Mouse (Mus musculus) heart, adult 18-20 months (tissue): ENCODE measurements around the gene Cbwd1. TPM values are rescaled to one million over a fixed set of nuclear protein-coding genes. Genes with fewer than 3 reads are reported as not detected.
"Not testable (repeated sequence)": the region's sequence is repeated elsewhere in the genome, so short reads cannot be mapped to it uniquely, and the experiment has no call there.

Experiments
- DNase-seq, 2 experiments: peaks; one replicate each; pipeline ENCODE4 v3.0.0; 2021 to 2022; ENCODE audit warnings: mixed read lengths in 1 of 2
- microRNA-seq, 2 experiments: library from miRNA; unstranded; fragments of <30 nt; microRNA quantifications; one replicate each; pipeline ENCODE4 v1.2.0; 2022
- total RNA-seq, 2 experiments: library from RNA; stranded (reverse); gene quantifications; 2 replicates each; pipeline ENCODE4 v1.2.3; 2021

Gene Cbwd1
- total RNA-seq, 2 experiments from 2014 or later: 11.9 to 13.2 TPM

- DNase-seq: peak in 1 of 2 experiments; percentile 23
Observed at GRCm38 (mm10) chr19:24897896-24898736, 63.3 kb downstream of the Cbwd1 start.

GRCm38 (mm10) chr19:24897006-24897895 is 64.2 kb downstream of the Cbwd1 start:
- no peak for DNase-seq

GRCm38 (mm10) chr19:24896536-24896935 is 64.9 kb downstream of the Cbwd1 start:
- no peak for DNase-seq

- DNase-seq: no peak
Observed at GRCm38 (mm10) chr19:24886888-24887287, 74.5 kb downstream of the Cbwd1 start.

- peak; percentile 39 to 73 for DNase-seq
Observed at GRCm38 (mm10) chr19:24885504-24885903, 75.9 kb downstream of the Cbwd1 start.

- DNase-seq: no peak
Observed at GRCm38 (mm10) chr19:24881237-24881636, 80.2 kb downstream of the Cbwd1 start.

- not testable (repeated sequence) for DNase-seq
Observed at GRCm38 (mm10) chr19:24875129-24875870, 86.1 kb downstream of the Cbwd1 start, which contains the start of gene Gm10053. TSS of gene Gm10053 (plus strand) at chr19:24875686.

- peak; percentile 48 to 52 for DNase-seq
Observed at GRCm38 (mm10) chr19:24873873-24874272, 87.5 kb downstream of the Cbwd1 start.

- peak; percentile 53 to 90 for DNase-seq
Observed at GRCm38 (mm10) chr19:24871037-24871635, 90.3 kb downstream of the Cbwd1 start.

Small RNA genes lying within 50 kb of the gene (microRNA-seq; reads per million reads assigned to microRNA genes)
- 0 reads per million in 2 experiments for gene Mir3084-1

Other genes with a start within 250 kb of the Cbwd1 start
- gene Pgm5, start 99.8 kb downstream of the Cbwd1 start, total RNA-seq: 100 to 1,000 TPM; 108 TPM
- 1,000 to 10,000 TPM; 1,047 to 1,076 TPM for gene Gm10053, start 85.9 kb downstream of the Cbwd1 start, total RNA-seq
- not detected for gene Foxd4, start 60.4 kb downstream of the Cbwd1 start, total RNA-seq
- 10 to 100 TPM; 21.3 to 31.6 TPM for gene Dock8, start 37.9 kb upstream of the Cbwd1 start, total RNA-seq